Comparison of ENCODE assay signal across 8 mouse cellular contexts in the genomic region with DNA sequence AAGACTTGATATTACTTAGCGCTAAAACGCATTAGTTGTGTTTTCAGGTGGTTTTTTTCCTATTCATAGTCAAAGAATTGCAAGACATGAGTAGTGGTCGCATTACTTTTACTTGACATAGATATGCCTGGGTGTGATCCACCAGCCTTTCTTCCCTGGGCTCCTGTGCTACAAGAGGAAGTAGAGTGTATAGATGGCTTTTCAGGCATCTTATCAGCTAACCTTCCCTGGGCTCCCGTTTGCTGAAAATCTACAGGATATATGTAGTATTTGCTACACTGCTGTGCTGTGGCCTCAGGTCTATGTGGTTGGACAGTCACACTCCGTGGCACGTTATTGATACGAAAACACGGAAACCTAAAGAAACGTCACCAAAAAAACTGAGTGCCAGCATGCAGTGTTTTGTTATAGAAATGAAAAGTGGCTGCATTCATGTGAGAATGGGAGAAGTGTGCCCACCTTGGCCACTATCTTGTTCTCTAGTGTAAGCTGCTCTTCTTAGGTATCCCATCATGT. TPM values are rescaled to one million over a fixed set of nuclear protein-coding genes. Genes with fewer than 3 reads are reported as not detected.
DNase-seq lines count a peak whose midpoint lies in the region; ATAC-seq and TF ChIP-seq lines count a peak whose summit lies in the region.

No protein-coding gene starts in this region.

- no peak overlapping the region for H3K9ac ChIP-seq in kidney, embryonic 16.5 days (replicated peaks; ENCODE audit: low read length)
- H3K9ac ChIP-seq in hindbrain, postnatal 0 days (replicated peaks; ENCODE audit: low read length), result no peak overlapping the region
- no peak overlapping the region for H3K9ac ChIP-seq in midbrain, embryonic 15.5 days

- DNase-seq in kidney, adult 9 months, result no peak
- no peak for DNase-seq in hindbrain, postnatal 0 days (ENCODE audit: low spot score)
- DNase-seq in cerebellum, adult 11-12 months, result no peak
- no peak for DNase-seq in spleen, postnatal 4 days (ENCODE audit: low spot score in 2 of 2)
- DNase-seq in gastrocnemius, adult 18-20 months (ENCODE audit: low spot score), result no peak

- peaks cover 16% of the 10 kb centered on the region for H3K4me1 ChIP-seq in kidney, embryonic 16.5 days (ENCODE audit: insufficient read depth, low read length)
- peaks cover 10% of the 10 kb centered on the region; the same call in 1 of the 2 replicates for H3K4me1 ChIP-seq in brown adipose tissue, adult 24 weeks (ENCODE audit: control insufficient read depth, insufficient read depth, insufficient read length, low read length)
- H3K4me1 ChIP-seq in hindbrain, postnatal 0 days (ENCODE audit: insufficient read depth, low read length), result no peaks in the 10 kb centered on the region; the same call in 1 of the 2 replicates
- H3K4me1 ChIP-seq in midbrain, embryonic 15.5 days, result peaks cover 25% of the 10 kb centered on the region

- peaks cover 5% of the 10 kb centered on the region for H3K36me3 ChIP-seq in kidney, embryonic 16.5 days (ENCODE audit: insufficient read depth, low read length)
- 0 out of 2 replicates have a peak, but pooled peaks cover 3% of the 10 kb centered on the region for H3K36me3 ChIP-seq in hindbrain, postnatal 0 days (ENCODE audit: insufficient read depth, low read length)
- H3K36me3 ChIP-seq in midbrain, embryonic 15.5 days (replicated peaks), result no peaks in the 10 kb centered on the region

- H3K4me3 ChIP-seq in kidney, embryonic 16.5 days (ENCODE audit: low read length), result peak overlapping the region; percentile 71
- peak overlapping the region; percentile 14; the same call in 1 of the 2 replicates for H3K4me3 ChIP-seq in brown adipose tissue, adult 24 weeks (ENCODE audit: insufficient read depth, low read depth, low read length)
- no peak overlapping the region for H3K4me3 ChIP-seq in hindbrain, postnatal 0 days (ENCODE audit: low read length)
- no peak overlapping the region for H3K4me3 ChIP-seq in midbrain, embryonic 15.5 days

- TF ChIP-seq CTCF in hindbrain, postnatal 0 days (IDR thresholded peaks at IDR 0.05; ENCODE audit: low read depth), result no peak

- no peaks in the 10 kb centered on the region for H3K27me3 ChIP-seq in kidney, embryonic 16.5 days (ENCODE audit: insufficient read depth, low read length)
- no peaks in the 10 kb centered on the region for H3K27me3 ChIP-seq in hindbrain, postnatal 0 days (ENCODE audit: insufficient read depth, low read length)
- no peaks in the 10 kb centered on the region for H3K27me3 ChIP-seq in midbrain, embryonic 15.5 days (replicated peaks)

- no peaks in the 10 kb centered on the region for H3K9me3 ChIP-seq in kidney, embryonic 16.5 days (ENCODE audit: low read length)
- H3K9me3 ChIP-seq in hindbrain, postnatal 0 days (ENCODE audit: low read length), result no peaks in the 10 kb centered on the region
- H3K9me3 ChIP-seq in midbrain, embryonic 15.5 days, result no peaks in the 10 kb centered on the region

- peak overlapping the region; percentile 76 for H3K4me2 ChIP-seq in kidney, embryonic 16.5 days (replicated peaks; ENCODE audit: low read depth, low read length)
- H3K4me2 ChIP-seq in hindbrain, postnatal 0 days (ENCODE audit: low read depth, low read length), result peak overlapping the region; percentile 91
- peak overlapping the region; percentile 84; the same call in 1 of the 2 replicates for H3K4me2 ChIP-seq in midbrain, embryonic 15.5 days

- no peak for ATAC-seq in kidney, embryonic 16.5 days (ENCODE audit: low FRiP score, low TSS enrichment)
- no peak for ATAC-seq in hindbrain, postnatal 0 days
- no peak for ATAC-seq in midbrain, embryonic 15.5 days (replicated peaks)

- H3K27ac ChIP-seq in kidney, embryonic 16.5 days (ENCODE audit: low read length), result no peak overlapping the region
- no peak overlapping the region for H3K27ac ChIP-seq in brown adipose tissue, adult 24 weeks (replicated peaks; ENCODE audit: low read depth, low read length)
- no peak overlapping the region for H3K27ac ChIP-seq in hindbrain, postnatal 0 days
- H3K27ac ChIP-seq in midbrain, embryonic 15.5 days, result no peak overlapping the region

- WGBS in kidney, embryonic 16.5 days, result 81% methylated on average over 9 of the region's 9 CpGs
- WGBS in hindbrain, postnatal 0 days, result 87% methylated on average over 9 of the region's 9 CpGs
- 86% methylated on average over 9 of the region's 9 CpGs for WGBS in midbrain, embryonic 15.5 days

RNA-seq across cellular contexts. Expression of a gene that starts 6.6 kb away (rescaled TPM):
- 4.0 and 4.3 TPM in 2 replicates for polyA plus RNA-seq in kidney, embryonic 16.5 days (2015; fragmentation: Nextera tagmentation; extraction: Ambion mirVana)
- polyA plus RNA-seq in brown adipose tissue, adult 24 weeks (2012; ENCODE audit: insufficient read depth, insufficient read length, missing spikeins), result 1.2 and 1.5 TPM in 2 replicates
- 4.2 TPM in 2 replicates for total RNA-seq in hindbrain, postnatal 0 days (2014; rRNA removed)
- 2.8 and 3.0 TPM in 2 replicates for polyA plus RNA-seq in hindbrain, postnatal 0 days (2015; fragmentation: Nextera tagmentation; extraction: Ambion mirVana)
- polyA plus RNA-seq in midbrain, embryonic 15.5 days (2015; fragmentation: Nextera tagmentation; extraction: Ambion mirVana), result 5.4 and 5.6 TPM in 2 replicates
- under 1 TPM; 0.53 to 0.59 TPM for total RNA-seq in gastrocnemius, adult 18-20 months (2021)

RNA-seq across cellular contexts. Expression of a gene that starts 6.7 kb away (rescaled TPM):
- polyA plus RNA-seq in kidney, embryonic 16.5 days (2015; fragmentation: Nextera tagmentation; extraction: Ambion mirVana), result 36.4 and 37.1 TPM in 2 replicates
- 26.7 and 26.8 TPM in 2 replicates for polyA plus RNA-seq in brown adipose tissue, adult 24 weeks (2012; ENCODE audit: insufficient read depth, insufficient read length, missing spikeins)
- 26.1 and 27.8 TPM in 2 replicates for total RNA-seq in hindbrain, postnatal 0 days (2014; rRNA removed)
- 37.4 and 39.2 TPM in 2 replicates for polyA plus RNA-seq in hindbrain, postnatal 0 days (2015; fragmentation: Nextera tagmentation; extraction: Ambion mirVana)
- 27.7 and 29.9 TPM in 2 replicates for polyA plus RNA-seq in midbrain, embryonic 15.5 days (2015; fragmentation: Nextera tagmentation; extraction: Ambion mirVana)
- 10 to 100 TPM; 19.4 to 21.6 TPM for total RNA-seq in gastrocnemius, adult 18-20 months (2021)

Comparison
In these comparisons a context has a peak if more than half of its experiments do, and no peak if none do; other contexts are left out.
1. H3K4me3 ChIP-seq: peak in kidney, embryonic 16.5 days (single experiment) and brown adipose tissue, adult 24 weeks (single experiment); none in hindbrain, postnatal 0 days (single experiment) and midbrain, embryonic 15.5 days (single experiment).
2. Peak in every context shown above with its lines, with median percentiles within 50 percentile points of each other: H3K4me2 ChIP-seq.